Mouse (Mus musculus) left cerebral cortex, adult 2 months (tissue): ENCODE data around the gene Wfdc15b. TPM values are rescaled to one million over a fixed set of nuclear protein-coding genes. Genes with fewer than 3 reads are reported as not detected.
A peak's percentile ranks its signal among the peaks of the same experiment; 100 is the strongest.
"Not testable (repeated sequence)": the region's sequence is repeated elsewhere in the genome, so short reads cannot be mapped to it uniquely, and the experiment has no call there.

Experiments used
- DNase-seq, 2 experiments: peaks; one replicate each; pipeline ENCODE4 v3.0.0; 2021 to 2022; ENCODE audit warnings: low spot score in 2 of 2, mixed read lengths in 1 of 2; ENCODE audit errors: extremely low spot score in 1 of 2
- H3K27ac ChIP-seq: fragments of 200-600 bp; 2 replicates; pipeline ENCODE4 v1.8.1; 2022
- H3K4me3 ChIP-seq: fragments of 200-600 bp; 2 replicates; pipeline ENCODE4 v1.8.1; 2022
- CTCF ChIP-seq: fragments of 200-600 bp; IDR thresholded peaks from 2 replicates; pipeline ENCODE4 v1.8.1; 2022; ENCODE audit warnings: antibody characterized with exemption, mild to moderate bottlenecking, moderate library complexity
- intact Hi-C: fragments of 180-260 bp; cut with DNase I; formaldehyde crosslinking; loops from one replicate; pipeline ENCODE4 v1.15.1; 2025
- long read RNA-seq, 2 experiments: library from polyadenylated mRNA; stranded (forward); transcript quantifications; one replicate each; pipeline ENCODE4 v2.0.0; 2021; ENCODE audit warnings: borderline mapping rate in 2 of 2
- total RNA-seq, 2 experiments: library from RNA; stranded (reverse); gene quantifications; 2 replicates each; pipeline ENCODE4 v1.2.3; 2021

Wfdc15b gene
- total RNA-seq, result not detected
- long read RNA-seq, experiment 1, result 0 reads
- long read RNA-seq, experiment 2, result 0 reads

DNA sequence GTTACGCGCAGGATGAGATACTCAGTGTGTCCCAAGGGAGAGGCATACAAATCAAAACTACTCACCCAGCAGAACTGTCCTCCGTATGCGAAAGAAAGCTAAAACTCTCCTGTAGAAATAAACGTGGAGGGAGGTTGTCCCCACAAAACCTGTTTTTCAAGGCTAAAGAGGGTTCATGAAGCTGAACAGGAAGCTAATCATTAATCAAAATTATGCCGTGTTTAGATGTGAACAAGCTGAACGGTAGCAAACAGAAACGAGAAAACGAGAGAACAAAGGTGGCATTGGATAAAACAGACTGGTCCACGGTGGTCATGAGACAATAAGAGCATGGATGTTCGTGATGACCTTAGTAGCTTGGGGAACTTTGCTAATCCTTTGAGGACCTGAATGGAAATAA, at the start of gene Wfdc15b:
TSS of gene Wfdc15b (minus strand) at position 139 of the 400 bp plus-strand sequence.
- Histone ChIP-seq H3K27ac (no peak within 1 kb of the TSS), H3K4me3 (no peak within 1 kb of the TSS)
- intact Hi-C loops, result no loop called here
- TF ChIP-seq CTCF, result no peak
- DNase-seq, result no peak

DNA sequence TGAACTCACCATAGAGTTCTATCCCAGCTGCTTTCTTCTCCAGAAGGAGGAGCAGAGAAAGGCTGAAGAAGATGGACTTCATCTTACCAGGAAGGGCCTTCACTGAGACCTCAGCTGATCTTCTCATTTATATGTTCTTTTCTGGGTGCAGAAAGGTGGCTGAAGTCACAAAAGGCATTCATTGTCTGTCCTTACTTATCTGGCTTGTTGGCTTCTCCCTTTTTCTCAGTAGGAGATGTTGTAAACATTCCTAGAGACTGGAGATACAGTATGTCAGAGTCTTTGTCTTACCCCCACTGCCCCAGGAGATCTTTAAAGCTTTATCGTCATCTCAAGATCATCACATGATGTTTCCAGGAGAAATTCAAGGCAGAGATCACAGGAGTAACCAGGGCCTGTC, 35.1 kb upstream of the Wfdc15b start, which contains the start of gene Svs3b:
TSS of gene Svs3b (minus strand) at position 101 of the 400 bp plus-strand sequence.
- DNase-seq, H3K4me3 ChIP-seq, H3K27ac ChIP-seq, intact Hi-C loops: not testable (repeated sequence)

DNA sequence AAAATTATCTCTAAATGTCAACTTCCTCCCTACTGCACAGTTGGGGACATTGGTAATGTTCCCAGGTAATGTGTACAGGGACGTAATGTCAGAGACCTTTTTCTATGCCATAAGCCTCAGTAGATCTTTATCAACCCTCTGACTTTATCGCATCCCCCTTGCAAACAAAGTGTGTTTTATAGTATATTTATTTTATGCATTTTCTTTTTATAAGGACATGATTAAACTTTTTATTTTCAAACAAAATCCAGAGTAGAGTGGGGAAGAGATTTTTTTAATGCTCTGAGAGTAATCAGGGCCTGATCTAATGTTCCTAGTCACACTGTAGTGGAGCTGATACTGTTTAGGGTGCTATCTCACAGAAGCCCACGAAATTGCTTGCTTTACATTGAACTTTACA, 16.9 kb upstream of the Wfdc15b start, which contains the start of gene Svs2:
TSS of gene Svs2 (minus strand) at position 101 of the 400 bp plus-strand sequence.
- DNase-seq, result no peak
- no peak for TF ChIP-seq CTCF
- Histone ChIP-seq H3K4me3 (no peak within 1 kb of the TSS), H3K27ac (no peak within 1 kb of the TSS)
- intact Hi-C loops, result no loop called here

DNA sequence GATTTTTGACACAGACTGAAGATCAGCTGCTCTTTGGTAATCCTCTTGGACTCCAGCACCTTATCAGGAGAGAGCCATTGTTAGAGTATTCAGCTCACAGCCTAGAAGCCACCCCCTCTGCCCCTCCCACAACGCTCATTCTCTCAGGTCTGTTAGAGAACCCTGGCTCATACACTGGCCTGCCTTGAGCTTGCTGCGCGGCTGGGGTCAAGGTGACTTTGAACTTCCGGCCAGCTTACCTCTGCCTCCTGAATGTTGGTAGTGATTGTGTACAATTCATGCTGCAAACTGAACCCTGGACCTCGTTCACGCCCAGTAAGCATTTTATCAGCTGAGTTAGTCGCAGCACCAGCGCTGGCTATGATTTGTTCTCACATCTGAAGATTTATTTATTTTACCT, 11.2 kb upstream of the Wfdc15b start:
- Histone ChIP-seq H3K27ac (no peak overlapping the region), H3K4me3 (no peak overlapping the region)
- DNase-seq, result no peak
- intact Hi-C loops, result no loop called here
- no peak for TF ChIP-seq CTCF

DNA sequence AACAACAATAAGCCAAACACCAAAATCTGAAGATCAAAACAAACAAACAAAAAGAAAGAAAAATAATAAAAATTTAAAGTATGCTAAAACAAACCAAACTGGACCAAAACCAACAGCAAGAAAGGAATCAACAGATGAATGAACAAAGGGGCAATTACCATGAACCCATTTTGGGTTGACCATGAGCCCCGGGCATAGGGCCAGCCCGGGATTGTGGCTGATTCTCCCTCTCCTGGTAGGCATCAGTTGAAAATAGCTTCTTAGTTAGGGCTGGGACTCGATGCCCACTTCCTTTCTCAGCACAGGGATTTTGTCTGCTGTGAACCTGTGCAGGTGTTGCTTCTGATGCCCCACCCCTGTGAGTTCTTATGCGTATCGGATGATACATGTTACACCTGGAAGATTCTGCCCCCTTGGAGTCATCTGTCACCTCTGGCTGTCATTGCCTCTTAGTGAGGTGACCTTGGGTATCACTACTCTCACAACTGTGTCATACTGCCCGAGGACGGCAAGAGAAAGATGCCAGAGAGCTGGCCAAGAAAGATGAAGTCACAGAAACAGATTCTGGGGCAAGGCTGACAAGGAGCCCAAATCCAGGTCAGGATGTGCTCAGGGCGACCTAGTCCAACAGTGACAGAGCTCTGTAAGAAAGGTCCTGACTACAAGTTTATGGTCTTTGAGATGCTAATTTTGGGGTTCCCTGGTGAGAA, 7.1 kb upstream of the Wfdc15b start:
- H3K27ac ChIP-seq, result no peak overlapping the region
- no peak overlapping the region for H3K4me3 ChIP-seq
- TF ChIP-seq CTCF, result no peak
- intact Hi-C loops, result no loop called here
- no peak for DNase-seq

DNA sequence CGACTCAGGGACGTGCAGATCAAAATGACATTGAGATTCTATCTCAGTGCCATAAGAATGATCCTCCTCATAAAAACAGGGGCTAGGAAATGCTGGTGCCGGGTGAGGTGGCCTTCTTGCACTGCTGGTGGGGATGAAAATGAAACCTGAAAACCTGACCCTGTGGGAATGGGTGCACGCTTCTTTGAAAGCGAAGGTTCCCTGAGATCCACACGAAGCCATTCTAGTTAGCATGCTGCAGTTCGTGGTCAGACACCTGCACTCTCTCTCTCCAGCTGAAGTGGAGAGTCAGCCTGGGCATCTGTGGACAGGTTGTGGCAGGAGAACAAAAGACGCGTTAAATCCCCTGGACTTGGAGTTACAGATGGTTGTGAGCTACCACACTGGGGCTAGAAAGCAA, 2.2 kb downstream of the Wfdc15b start:
- Histone ChIP-seq H3K27ac (no peak overlapping the region), H3K4me3 (no peak overlapping the region)
- TF ChIP-seq CTCF, result no peak
- DNase-seq, result no peak
- intact Hi-C loops, result no loop called here

DNA sequence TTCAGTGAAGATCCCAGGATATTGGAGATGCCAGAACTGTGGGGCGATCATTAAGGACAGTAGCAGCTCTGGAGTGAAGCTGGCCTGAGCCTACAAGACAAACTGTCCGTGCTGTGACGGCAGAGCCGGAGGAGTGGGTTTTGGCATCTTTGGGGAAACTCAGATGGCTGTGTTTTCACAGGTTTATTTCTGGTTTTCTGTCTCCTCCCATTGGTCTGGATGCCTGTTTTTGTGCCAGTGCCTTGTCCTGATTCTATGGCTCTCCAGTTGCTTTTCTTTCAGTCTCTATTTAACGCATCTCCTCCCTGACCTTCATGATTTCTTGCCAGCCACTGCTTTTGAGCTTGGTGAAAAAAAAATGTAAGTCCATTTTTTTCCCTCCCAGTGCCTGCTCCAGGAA, 8.7 kb downstream of the Wfdc15b start:
- Histone ChIP-seq H3K4me3 (no peak overlapping the region), H3K27ac (peak overlapping the region; percentile 11; the same call in 1 of the 2 replicates)
- intact Hi-C loops, result loop anchor here (2.0 to 5.0 kb wide), 2 partner anchors 38 to 100 kb away; no protein-coding TSS in a partner anchor
- no peak for DNase-seq
- TF ChIP-seq CTCF, result no peak

DNA sequence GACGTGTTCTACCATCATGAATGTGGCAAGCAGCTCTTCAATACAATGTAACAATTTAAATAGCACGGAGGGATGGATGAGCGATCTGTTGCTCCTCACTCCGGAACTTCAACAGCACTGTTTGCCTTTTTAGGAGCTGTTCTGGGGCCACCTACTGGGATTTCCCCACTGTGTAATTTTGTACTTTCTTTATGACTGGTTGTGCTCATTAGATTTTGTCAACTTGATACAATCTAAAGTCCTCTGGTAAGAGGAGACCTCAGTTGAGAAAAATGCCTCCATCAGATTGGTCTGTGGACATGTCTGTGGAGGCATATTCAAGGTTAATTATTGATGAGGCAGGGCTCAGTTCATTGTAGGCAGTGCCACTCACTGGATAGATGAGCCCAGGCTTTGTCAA, 10.6 kb downstream of the Wfdc15b start:
- no peak for TF ChIP-seq CTCF

DNA sequence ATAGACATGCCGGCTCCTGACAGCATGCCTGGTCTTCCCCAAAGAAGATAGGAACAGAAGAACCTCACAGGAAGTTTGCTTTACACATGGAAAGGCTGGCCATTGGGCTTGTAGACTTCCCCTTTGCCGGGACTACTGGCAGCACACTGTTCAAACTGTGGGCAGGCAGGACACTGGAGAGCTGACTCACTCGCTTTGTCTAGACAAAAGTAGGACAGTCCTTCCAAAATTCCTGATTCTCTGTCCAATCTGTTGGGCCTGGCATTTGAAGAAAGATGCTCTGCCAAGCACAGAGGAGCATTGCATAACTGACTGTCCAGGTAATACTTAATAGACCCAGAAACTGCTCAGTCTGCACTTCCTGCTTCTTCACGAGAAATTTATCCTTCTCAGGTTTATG, 14.8 kb downstream of the Wfdc15b start:
- Histone ChIP-seq H3K4me3 (no peak overlapping the region), H3K27ac (peak overlapping the region; percentile 45; the same call in 1 of the 2 replicates)
- no peak for TF ChIP-seq CTCF
- DNase-seq, result peak in 1 of 2 experiments; percentile 14
- intact Hi-C loops, result no loop called here

More for the DNA sequence above, 10.6 kb downstream of the Wfdc15b start:
- H3K4me3 ChIP-seq, result no peak overlapping the region
- no peak overlapping the region for H3K27ac ChIP-seq
- intact Hi-C loops, result loop anchor here (5.0 kb wide), 1 partner anchor 101 kb away; no protein-coding TSS in a partner anchor
- no peak for DNase-seq

DNA sequence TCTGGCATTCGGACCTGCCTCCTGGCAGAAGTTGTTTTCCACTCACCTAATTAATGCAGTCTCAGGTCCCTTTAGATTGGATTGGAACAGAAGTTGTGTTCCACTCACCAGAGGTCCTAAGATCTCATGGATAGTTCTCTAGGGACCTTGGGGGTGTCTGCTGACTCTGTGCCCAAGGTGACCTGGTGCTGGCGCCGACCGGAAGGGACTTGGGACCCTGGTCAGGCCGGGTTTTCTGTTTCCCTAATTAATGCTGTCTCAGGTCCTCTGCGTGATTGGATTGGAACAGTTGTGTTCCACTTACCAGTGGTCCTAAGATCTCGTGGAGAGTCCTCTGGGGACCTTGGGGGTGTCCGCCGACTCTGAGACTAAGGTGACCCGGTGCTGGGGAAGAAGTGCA, 15.4 kb downstream of the Wfdc15b start:
- DNase-seq, H3K4me3 ChIP-seq, H3K27ac ChIP-seq, intact Hi-C loops: not testable (repeated sequence)

DNA sequence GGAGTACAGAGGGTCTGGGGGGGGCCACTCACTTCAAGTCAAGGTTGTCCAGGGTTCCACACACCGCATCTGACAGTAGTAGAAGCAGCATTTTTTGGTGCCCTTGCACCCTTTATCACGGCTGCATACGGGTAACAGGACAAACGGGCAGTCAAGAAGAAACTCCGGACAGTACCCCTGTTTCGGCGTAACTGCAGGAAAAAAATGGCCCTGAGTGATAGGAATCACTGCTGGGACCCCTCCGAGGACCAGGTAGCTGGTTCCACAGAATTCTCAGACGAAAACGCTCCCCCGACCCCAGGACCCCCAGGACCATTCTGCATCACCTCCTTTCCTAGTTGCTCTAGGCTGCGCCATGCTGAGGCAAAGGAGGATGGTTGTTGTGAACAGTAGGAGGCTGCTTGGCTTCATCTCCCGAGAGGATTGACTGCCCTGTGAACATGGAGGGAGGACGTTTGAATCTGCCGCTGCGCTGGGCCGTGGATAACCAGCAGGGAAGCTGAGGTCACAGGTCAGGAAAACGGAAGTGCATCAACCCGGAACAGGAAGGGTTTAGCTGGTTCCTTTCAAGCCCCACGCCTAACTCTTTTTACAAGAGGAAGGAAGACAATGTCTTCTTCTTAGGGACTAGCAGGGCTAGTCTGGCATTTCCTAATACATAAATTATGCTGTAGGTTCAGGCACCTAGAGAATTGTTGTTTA, 21.7 kb downstream of the Wfdc15b start, which contains the start of gene Wfdc15a:
TSS of gene Wfdc15a (minus strand) at position 505 of the 702 bp plus-strand sequence.
- Histone ChIP-seq H3K4me3 (no peak within 1 kb of the TSS), H3K27ac (no peak within 1 kb of the TSS)
- intact Hi-C loops, result loop anchor here (5.0 kb wide), 1 partner anchor 128 kb away; no protein-coding TSS in a partner anchor
- DNase-seq, result no peak
- no peak for TF ChIP-seq CTCF

DNA sequence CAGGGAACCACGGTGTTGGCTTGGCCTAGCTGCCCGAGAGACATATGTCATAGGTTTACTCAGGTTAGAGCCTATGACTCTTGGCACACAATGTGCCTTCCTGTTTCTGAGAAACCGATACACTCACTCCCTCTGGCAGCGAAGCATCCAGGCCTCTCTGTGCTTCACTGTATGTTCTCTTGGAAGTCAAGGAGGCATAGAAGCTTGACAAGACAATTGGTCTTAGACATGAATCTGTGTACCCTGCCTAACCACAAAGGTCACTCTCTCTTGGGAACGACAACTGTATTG, 24.8 kb downstream of the Wfdc15b start:
- DNase-seq, result no peak
- Histone ChIP-seq H3K27ac (no peak overlapping the region), H3K4me3 (no peak overlapping the region)
- intact Hi-C loops, result loop anchor here (5.0 kb wide), 1 partner anchor 131 kb away; no protein-coding TSS in a partner anchor
- TF ChIP-seq CTCF, result no peak
